Mouse (Mus musculus): ENCODE data around the gene Kcnq5. TPM values are rescaled to one million over a fixed set of nuclear protein-coding genes. Genes with fewer than 3 reads are reported as not detected.
"Not testable (repeated sequence)": the region's sequence is repeated elsewhere in the genome, so short reads cannot be mapped to it uniquely, and the experiment has no call there.

The Kcnq5 gene
- total RNA-seq, 1 experiment from 2014 or later, result 0.58 TPM

DNA sequence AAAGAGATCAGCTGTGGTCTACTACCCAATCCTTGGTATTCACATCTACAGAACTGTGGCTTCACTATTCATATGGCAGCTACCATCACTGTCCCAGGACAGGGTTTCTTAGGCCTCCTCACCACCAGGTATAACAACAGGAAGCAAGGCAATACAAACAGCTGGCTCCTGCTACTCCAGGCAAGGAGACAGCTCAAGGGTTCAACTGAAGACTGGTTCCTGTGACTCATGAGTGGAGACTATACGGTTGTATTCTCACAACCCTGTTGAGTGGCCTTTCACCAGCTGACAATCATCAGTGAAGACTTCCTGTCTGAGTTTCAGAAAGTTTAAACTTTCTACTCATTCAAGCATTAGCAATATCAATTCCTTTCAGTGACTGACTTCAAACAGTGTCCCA lies 327.7 kb downstream of the Kcnq5 start:
- DNase-seq, result no peak

DNA sequence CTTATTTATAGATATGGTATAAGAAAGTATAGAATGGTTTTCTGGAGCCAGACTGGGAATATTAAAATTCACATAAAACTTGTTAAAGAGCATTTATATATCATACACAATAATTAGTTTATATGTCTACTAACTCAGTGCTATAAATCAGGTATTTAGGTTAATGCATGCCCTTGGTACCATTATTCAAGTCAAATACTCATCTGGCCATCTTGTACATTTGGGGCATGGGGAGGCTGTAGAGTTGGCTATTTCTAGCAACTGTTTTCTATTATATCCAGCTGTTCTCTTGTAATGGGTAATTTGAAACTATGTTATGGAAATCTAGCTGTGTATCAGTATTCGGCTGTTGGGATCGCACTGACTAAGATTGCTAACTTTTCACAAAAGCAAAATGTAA lies 339.3 kb downstream of the Kcnq5 start:
- DNase-seq, result no peak

DNA sequence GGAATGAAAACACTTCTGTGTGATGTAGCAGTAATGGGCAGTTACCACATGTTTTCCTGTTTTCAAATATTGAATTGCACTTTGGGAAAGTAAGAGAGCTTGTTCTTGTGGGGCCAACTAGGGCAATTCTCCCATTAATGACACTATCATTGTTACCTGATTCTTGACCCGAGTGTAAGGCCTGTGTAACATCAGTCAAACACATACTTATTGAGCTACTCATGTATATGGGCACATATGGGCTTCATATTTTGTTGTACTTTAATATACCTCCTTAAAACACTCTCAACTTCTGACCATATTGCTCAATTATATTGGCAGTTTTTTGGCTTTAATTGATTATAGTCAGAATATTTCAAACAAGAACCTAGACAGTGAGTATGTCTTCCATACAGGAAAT lies 339.7 kb downstream of the Kcnq5 start:
- DNase-seq, result no peak

DNA sequence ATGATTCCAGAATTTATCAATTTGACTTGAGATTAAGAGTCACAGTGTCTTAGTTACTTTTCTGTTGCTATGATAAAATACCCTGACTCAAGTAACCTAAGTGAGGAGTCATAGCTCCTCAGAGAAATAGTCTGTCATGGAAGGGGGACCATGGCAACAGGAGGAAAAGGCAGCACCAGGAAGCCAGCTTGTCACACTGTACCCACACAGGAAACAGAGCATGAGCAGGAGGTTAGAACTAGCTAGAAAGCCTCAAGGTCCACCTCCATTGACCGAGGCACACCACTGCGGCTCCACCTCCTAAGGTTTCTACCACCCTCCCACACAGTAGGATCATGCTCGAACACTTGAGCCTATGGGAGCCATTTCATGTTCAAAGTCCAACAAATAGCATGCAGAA lies 343.0 kb downstream of the Kcnq5 start:
- no peak for DNase-seq

DNA sequence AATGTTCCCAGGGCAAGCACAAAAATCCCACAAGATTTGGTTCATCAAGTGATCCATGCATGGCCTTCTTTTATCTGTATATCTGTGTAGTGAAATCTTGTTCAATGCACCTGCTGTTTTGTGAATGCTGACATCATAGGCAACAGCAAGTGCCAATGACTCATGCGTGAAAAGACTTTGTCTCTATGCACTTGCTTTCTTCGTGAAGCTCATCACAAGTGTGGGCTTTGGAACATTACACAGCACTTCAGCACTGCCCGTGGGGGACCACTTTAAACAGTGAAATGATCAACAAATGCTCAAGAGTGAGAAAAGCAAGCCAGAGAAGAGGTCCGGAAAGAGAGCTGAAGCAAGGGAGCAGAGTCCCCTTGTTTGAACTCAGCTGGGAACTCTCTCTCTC lies 345.1 kb downstream of the Kcnq5 start:
- DNase-seq, result no peak

DNA sequence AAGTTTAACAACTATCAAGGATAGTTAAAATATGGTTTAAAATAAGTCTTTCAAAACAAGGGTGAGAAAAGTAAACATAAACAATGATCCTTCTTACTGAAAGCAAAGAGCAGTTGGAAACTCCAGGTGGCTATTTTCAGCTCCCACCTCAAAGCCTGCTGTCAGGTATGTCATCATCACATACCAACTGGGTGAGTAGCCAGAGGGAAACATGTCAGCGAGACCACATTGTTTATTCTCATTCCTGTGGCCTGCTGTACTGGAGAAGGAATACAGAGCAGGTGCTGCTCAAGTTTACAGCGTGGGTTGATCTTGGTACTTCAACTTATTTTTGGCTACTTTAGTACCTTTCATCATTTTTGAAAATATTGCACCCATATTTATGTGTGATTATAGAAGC lies 347.8 kb downstream of the Kcnq5 start:
- no peak for DNase-seq

DNA sequence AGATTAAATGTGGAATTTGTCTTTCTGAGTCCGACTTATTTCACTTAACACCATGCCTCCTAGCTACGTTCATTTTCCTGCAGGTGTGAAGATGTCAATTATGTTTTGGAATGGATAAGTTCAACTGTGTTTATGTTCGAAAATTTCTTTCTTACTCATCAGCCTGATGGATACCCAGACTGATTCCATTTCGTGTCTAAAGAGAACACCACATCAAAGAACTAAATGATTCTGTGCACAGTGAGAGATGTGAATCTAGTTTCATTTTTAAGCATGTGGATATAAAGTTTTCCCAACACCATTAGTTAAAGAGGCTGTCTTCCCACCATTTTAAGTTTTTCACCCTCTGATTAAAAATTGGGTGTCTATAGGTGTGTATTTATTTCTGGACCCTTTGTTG lies 357.7 kb downstream of the Kcnq5 start:
- no peak for DNase-seq

DNA sequence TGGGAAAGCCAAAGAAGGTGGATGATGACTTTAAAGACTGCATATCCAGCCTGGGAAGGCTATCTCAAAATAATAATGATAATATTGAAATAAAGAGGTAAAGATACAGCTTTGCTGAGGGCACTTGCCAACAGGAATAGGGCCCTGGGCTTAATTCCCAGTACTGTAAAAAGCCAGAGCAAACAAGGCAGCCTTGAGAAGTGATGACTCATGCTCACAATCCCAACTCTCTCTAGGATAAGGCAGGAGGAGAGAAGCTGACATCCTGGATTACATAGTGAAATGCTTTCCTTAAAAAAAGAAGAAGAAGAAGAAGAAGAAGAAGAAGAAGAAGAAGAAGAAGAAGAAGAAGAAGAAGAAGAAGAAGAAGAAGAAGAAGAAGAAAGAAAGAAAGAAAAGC lies 359.2 kb downstream of the Kcnq5 start:
- DNase-seq, result no peak

DNA sequence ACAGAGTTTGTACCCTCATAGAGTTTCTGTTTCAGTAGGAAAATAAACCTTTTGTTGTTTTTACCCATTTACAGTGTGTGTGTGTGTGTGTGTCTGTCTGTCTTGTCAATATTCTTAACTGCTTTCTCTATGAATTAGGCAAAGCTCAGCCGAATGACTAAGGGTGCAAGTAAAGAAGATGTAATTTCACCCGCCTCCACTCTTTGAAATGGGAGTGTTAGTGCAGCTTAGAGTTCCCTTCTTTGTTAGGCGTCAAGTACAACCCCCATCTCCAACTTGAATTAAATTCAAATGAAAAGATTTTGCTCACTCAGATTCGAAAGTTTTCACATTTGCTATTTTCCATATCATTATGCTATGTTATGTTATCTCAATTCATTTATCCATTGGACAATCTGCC lies 361.1 kb downstream of the Kcnq5 start:
- DNase-seq, result no peak

DNA sequence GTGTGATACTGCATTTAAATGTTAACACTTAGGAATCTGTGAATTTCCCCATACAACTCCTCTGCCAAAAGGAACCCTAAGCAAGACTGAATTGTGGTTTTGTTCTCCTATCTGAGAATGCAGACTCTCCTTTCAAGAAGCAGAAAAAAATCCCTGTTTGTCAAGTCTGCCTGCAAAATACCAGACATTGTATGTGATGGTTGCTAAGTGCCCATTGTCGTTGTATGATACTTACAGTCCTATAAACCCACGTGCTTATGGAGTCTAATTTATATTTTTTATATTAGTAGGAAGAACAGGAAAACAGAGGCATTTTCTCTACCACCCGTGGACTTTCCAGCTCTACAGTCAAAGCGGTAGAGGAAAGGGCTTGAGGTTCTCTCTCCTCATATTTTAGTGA lies 367.9 kb downstream of the Kcnq5 start:
- no peak for DNase-seq

DNA sequence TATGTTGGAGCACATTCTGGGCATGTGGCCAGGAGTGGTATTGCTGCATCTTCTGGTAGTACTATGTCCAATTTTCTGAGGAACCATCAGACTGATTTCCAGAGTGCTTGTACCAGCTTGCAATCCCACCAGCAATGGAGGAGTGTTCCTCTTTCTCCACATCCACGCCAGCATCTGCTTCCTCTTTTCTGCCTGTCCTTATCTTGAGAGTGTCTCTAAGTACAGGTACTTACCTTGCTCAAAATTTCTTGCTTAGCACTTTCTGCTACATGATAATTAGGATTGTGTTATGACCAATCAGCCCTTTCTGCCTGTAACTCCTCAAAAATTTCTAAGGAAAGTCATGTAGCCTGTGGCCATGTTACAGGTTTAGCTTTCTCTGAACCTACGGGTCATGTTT lies 394.3 kb downstream of the Kcnq5 start:
- DNase-seq, result not testable (repeated sequence)

DNA sequence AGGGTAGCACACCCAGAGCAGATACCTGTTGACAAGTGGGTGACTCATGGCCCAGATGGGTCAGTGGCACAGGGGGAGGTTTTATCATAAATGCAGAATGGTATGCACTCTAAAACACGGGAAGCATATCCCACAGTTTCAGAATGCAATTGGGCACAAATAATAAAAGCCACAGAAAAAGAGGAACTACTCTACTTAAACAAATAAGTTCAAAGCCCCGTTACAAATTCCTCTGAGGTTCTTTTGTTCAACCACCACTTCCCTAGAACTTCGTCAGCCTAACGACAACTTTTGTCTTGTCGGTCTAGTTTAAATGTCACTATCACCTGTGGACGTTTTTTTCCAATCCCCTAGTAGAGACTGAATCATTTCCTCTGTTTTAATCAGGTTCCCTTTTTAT lies 407.1 kb downstream of the Kcnq5 start:
- DNase-seq, result no peak

DNA sequence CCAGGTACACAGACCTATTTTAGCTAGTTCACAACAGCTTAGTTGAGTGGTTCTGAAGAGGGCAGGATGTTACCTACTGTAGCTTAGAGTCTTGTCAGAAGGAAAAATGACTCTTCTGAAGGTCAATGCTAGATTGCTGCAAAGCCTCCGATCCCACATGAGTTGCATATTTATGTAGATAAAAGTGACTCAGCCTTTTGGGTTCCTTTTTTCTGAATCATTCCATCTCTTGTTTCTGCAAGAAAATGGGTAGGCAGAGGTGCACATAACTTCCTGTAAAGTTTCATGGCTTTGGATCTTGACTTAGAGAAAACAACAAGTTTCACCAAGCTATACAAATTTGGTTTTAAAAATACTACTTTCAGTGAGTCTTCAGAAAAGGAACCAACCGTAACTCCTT lies 409.0 kb downstream of the Kcnq5 start:
- DNase-seq, result no peak

DNA sequence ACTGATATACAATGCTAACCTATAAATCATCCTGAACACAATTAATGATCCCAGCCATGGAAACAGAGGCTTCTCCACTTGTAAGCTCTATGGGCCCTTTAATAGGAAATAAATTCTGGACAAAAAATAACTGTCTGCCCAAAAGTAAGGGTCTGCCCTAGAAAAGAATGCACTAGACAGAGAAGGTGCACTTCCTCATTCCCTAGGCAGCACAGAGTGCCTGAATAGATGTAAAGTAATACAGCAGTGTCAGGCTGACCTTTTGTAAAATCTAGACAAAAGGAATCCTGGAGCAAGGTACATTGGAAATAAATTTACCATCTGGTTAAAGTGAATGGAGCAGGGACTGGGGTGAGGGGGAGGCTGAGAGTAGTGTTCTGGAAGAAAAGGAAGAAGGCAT lies 417.8 kb downstream of the Kcnq5 start:
- DNase-seq, result no peak

DNA sequence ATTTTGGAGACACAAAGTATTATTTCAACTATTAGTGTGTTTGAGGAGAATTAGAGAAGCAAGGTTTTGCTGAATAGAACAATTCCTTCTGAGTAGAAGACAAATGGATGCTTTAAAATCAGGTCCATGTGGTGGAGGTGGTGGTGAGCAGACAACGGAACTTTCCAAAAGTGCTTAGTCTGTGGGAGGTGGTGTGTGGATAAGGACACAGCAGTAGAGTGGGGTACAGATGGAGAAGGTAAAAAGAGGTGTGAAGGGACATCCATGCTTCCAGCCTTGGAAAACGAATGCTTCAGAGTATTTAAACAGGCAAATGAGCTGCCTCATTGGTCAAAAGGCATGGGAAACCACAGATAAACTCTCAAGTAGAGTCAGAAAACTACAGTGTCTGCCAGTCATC lies 422.3 kb downstream of the Kcnq5 start:
- no peak for DNase-seq

DNA sequence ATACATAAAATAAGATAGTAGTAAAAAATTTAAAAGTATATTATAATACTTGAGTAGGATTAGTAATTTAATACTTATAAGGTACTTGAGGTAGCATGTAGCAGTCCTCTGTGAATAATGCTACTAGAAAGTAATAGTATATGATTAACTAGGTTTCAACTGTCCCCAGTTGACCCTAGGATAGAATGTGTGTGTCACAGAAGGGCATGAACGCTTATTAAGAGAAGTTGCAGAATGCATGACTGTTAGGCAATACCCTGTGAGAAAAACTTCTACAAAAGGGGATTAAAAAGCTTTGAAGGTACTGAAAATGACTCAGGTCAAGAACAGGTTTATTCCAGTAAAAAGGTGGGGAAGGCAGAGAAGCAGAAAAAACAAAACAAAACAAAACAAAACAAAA lies 430.9 kb downstream of the Kcnq5 start:
- DNase-seq, result no peak

DNA sequence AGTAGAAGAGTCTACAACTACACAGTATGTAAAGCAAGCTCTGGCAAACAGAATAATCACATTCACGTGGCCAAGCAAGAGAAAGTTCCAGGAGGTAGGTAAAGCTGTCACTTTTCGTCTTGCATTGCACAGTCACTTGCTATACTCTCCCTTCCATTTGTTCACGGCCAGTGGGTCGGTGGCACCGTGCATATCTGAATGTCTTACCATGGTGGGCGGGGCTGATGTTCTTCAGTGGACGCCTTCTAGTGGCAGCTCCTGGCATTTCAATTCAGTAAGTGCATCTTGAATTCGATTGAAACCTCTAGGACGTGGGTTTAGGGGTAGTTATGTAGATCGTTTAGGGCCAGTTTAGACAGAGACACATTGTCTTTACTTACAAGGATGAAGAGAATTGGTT lies 439.7 kb downstream of the Kcnq5 start:
- no peak for DNase-seq

DNA sequence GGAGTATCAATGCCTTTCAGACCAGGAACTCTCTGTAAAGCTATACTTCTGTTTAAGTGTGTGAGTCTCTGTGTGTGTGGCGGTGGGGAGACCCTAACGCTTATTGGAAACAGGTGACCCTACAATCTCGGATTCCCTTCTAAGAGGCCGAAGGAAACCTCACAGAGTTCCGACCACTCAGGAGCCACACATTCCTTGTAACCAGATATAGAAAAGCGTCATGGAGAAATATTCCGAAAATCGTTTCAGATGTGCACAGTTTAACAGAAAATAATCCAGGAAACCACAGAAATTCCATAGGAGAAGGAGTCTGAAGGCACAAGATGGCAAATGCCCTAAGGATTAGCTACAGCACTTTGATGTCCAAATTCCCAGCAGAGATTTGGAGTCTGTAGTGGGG lies 440.3 kb downstream of the Kcnq5 start:
- no peak for DNase-seq

DNA sequence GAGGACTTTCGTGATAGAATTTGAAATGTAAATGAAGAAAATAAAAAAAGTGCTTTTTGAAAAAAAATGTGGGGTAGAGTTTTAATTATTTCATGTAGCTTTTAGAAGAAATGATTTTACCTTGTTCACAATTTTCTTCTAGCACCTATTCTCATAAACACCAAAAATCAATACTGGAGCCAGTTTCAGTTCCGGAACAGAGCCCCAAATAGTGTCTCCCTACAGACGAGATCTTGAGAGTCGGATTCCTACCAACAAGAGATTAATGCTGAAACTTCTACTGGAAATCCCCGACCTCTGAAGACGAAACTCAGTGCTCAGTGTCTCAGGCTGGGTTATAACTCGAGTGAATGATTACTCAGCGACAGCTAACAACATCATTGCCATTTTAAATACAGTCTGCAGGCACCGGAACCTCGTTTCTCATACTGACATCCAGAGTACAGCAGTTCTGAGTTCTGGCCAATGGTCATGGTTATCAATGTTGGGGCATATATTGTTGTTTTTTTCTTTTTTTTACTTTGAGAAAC lies 441.6 kb downstream of the Kcnq5 start:
- no peak for DNase-seq

DNA sequence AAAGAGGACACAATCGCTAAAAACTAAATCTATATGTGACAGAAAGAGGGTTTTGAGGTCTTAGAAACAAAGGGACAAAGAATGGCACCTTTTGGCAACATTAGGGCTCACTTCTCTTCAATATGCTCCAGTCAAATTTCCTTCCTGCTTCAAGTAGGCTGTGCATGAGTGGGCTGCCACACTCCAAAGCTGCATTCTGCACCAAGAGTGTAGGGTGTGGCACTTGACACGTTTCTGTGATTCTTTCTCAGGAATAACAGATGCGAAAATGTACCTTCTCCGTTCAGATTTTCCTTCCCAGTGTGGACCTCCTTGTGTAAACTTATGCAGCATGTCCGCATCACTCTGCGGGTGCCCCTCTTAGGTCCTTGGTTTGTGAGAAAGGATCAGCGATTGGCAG lies 455.1 kb downstream of the Kcnq5 start:
- DNase-seq, result no peak

DNA sequence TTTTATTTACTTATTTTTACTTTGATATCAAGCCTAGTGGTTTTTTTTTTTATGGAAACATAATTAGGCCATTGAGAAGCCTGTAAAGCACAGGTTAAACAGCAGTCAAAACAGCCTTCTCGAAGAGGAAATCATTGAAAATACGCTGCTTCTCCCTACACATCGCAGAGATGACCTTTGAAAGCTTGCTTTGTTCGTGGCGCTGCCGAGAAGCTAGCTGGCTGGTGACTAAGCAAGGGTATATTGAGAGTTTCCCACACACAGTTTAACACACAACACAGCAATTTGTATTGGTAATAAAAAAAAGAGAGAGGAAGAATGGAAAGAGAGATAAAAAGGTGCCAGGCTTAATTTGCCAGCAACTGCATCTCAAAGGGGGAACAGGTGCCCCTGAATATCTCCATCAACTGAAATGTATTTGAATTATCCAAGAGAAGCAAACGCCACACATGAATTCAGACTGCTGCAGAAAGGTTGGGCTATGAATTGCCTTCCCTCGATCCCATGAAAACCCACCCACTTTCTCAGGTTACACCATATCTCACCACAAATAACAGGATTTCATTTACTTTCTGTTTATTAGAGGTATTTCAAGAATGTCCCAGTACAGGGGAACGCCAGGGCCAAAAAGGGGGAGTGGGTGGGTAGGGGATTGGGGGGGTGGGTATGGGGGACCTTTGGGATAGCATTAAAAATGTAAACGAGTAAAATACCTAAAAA lies 461.8 kb downstream of the Kcnq5 start:
- DNase-seq, result no peak

DNA sequence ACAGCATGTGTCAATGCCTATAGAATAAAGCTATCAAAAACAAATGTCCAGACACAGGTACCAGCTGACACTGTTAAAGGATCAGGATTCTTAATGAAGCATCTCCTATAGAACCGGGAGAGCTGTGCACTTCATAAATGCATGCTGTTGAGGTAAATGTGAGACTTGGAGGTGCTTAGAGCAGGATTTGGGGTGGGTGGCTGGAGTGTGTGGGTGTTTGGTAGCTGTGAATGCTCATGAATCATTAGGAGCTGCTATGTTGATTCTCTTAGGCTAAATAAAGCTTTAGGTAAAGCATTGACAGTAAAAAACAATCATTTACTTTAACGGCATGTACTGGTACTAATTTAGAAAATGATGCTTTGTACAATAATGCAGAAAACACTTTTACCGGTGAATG lies 465.4 kb downstream of the Kcnq5 start:
- no peak for DNase-seq

DNA sequence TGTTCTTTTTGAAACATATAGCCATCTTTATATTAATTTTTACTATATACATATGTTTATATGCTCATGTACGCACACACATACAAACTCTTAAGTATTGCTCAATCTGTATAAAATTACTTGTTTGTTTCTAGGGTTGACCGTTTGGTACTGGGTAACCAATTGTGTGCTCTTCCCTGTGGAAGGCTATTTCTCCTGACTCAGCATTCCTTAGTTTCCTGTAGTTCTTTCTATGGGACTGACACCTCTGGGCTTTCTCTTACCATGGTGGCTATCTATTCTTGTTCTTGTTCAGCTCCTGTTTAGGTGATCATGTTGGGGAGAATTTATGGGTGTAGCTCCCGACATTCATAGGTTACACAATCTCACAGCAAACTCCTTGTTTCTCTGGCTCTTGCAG lies 473.1 kb downstream of the Kcnq5 start:
- no peak for DNase-seq

DNA sequence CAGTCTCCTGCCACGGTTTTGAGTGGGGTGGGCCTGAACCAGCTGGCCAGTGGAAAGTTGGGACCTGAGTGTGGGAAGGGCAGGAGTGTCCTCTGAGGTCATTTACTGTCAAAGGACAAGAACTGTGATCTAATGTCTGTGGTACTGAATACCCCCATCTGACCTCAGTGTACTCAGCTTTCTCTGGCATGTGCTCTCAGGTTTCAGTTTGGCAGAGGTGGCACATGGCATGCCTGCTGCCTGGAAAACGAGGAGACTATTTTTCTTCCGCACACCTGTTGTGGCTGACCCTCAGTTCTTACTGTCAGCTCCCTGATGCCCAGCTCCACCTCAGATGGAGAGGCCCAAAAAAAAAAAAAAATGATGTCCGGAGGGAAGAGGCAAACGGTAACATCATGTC lies 475.5 kb downstream of the Kcnq5 start:
- no peak for DNase-seq

DNA sequence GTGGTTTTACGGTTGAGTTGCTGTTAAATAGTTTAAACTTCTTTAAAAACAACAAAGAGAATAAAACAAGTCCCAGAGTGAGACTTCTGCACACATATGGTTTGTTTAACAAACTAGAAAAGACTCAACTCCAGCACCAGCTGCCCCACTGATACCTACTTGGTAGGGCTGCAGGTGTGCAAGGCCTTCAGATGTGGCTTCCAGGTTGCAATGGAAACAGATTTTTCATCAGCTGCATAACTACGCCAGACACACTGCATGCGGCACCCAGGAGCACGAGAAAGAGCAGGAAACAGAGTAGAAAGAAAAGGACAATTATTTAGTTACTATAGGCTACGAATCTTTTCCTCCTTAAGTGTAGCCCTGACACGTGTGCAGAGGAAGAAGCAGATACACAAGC lies 492.4 kb downstream of the Kcnq5 start:
- DNase-seq, result no peak
